Mouse (Mus musculus): ENCODE data around the gene Lrfn2. TPM values are rescaled to one million over a fixed set of nuclear protein-coding genes. Genes with fewer than 3 reads are reported as not detected.

The Lrfn2 gene
- polyA plus RNA-seq, 1 experiment from 2014 or later, result 0.35 TPM

GRCm38 (mm10) chr17:48935201-48935600, 3.0 kb downstream of the Lrfn2 start:
- 69% methylated on average over 8 of the region's 8 CpGs for WGBS
- no peak for ATAC-seq (ENCODE audit: borderline replicate concordance, extremely low read depth, low FRiP score, low TSS enrichment)
- H3K4me1 ChIP-seq, result peaks cover 16% of the 10 kb centered on the region
- no peak overlapping the region for H3K27ac ChIP-seq
- H3K27me3 ChIP-seq, result peaks cover 38% of the 10 kb centered on the region
- H3K4me3 ChIP-seq, result no peak overlapping the region
- no peaks in the 10 kb centered on the region for H3K9me3 ChIP-seq
- no peak overlapping the region for H3K9ac ChIP-seq
- no peaks in the 10 kb centered on the region for H3K36me3 ChIP-seq
- no peak overlapping the region for H3K4me2 ChIP-seq

- Histone ChIP-seq H3K4me3 (no peak overlapping the region), H3K9ac (no peak overlapping the region), H3K4me1 (peaks cover 10% of the 10 kb centered on the region), H3K27ac (no peak overlapping the region), H3K36me3 (no peaks in the 10 kb centered on the region), H3K27me3 (peaks cover 25% of the 10 kb centered on the region), H3K4me2 (no peak overlapping the region), H3K9me3 (no peaks in the 10 kb centered on the region)
- WGBS, result 43% methylated on average over 5 of the region's 5 CpGs
- no peak for ATAC-seq (ENCODE audit: borderline replicate concordance, extremely low read depth, low FRiP score, low TSS enrichment)
These were observed 4.4 kb downstream of the Lrfn2 start for GRCm38 (mm10) chr17:48936445-48937141.

DNA sequence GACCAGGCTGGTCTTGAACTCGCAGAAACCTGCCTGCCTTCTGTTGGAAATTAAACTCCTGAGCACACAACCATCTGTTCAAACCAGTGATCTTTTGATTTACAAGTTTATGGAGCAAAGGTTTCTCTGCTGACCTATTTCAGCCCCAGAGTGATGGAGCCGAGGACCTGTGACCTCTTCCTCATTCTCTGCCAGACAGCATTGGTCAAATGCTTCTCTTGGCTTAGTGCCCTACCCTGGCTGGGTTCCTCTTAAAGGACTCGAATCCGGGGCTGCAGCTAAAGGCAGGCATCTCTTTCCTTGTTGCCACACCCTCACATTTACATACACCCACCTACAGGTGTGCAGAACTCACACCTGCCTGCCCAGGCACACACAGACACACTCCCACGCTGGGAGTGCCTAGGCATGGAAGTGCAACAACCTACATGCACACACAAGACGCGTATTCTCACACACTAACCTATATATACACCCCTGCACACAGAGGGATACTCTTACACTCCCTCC, 6.6 kb downstream of the Lrfn2 start:
- Histone ChIP-seq H3K27me3 (peaks cover 7% of the 10 kb centered on the region), H3K4me1 (no peaks in the 10 kb centered on the region), H3K9me3 (no peaks in the 10 kb centered on the region), H3K27ac (no peak overlapping the region), H3K9ac (no peak overlapping the region), H3K4me2 (no peak overlapping the region), H3K4me3 (no peak overlapping the region), H3K36me3 (no peaks in the 10 kb centered on the region)
- WGBS, result 72% methylated on average over 7 of the region's 7 CpGs
- ATAC-seq (ENCODE audit: borderline replicate concordance, extremely low read depth, low FRiP score, low TSS enrichment), result no peak

DNA sequence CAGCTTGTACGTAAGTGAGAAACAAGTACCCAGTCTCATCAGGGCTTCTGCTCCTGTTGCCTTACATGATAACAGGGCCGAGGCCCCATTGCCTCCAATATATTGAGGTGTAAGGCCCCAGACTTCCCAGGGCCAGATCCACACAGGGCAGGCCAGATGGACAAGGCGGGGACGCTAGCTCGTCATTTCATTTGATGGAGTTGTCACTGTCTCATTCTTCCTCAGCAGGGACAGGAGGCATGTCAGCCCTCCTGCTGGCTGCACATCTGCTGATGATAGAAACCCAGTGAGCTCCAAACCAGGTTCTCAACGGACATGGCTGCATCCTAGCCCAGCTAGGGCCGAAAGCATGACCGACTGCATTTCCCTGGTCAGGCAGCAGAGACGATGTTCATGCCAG, 14.1 kb downstream of the Lrfn2 start:
- H3K27me3 ChIP-seq, result no peaks in the 10 kb centered on the region
- H3K4me1 ChIP-seq, result no peaks in the 10 kb centered on the region
- H3K9me3 ChIP-seq, result no peaks in the 10 kb centered on the region
- H3K9ac ChIP-seq, result no peak overlapping the region
- H3K27ac ChIP-seq, result no peak overlapping the region
- H3K4me3 ChIP-seq, result no peak overlapping the region
- H3K36me3 ChIP-seq, result no peaks in the 10 kb centered on the region
- 84% methylated on average over 9 of the region's 9 CpGs for WGBS
- H3K4me2 ChIP-seq, result no peak overlapping the region
- ATAC-seq (ENCODE audit: borderline replicate concordance, extremely low read depth, low FRiP score, low TSS enrichment), result no peak

DNA sequence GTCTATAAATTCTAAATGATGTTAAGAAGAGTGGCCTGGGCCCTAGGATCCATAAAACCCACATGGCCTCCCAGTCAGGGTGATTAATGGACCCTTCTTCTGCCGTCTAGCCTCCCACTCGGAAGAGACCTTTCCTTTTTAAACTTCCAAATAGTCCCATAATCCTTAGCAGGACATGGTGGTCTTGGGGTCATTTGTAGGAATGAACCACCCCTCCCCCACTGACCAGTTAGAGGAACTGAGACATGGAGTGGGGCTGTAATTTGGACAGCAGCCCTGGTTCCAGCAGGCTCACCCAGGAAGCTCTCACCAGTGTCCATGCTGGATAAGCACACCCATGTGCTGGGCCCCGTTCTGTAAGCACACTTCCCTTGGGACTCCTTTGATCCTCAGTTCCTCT, 14.6 kb downstream of the Lrfn2 start:
- 0 out of 2 replicates have a peak, but pooled peaks have one; percentile 31 for ATAC-seq (ENCODE audit: borderline replicate concordance, extremely low read depth, low FRiP score, low TSS enrichment)

DNA sequence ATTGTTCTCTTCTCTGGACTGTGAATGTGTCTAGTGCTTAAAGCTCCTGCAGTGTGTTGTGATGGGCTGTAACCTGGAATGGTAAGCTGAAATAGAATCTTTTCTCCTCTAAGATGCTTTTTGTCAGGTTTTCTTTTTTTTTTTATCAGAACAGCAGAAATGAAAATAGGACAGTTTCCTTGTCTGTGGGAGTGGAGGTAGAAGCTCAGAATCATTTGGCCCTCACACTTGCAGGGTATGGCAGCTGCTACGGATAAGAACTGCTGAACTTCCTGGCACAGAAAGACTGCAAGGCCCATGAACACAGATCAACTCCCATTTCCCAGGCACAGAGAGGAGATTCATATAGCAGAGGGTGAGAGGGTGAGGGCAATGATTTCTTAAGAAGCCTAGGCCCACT, 19.1 kb downstream of the Lrfn2 start:
- WGBS, result 69% methylated on average over 1 of the region's 1 CpGs
- no peaks in the 10 kb centered on the region for H3K4me1 ChIP-seq
- ATAC-seq (ENCODE audit: borderline replicate concordance, extremely low read depth, low FRiP score, low TSS enrichment), result no peak
- no peak overlapping the region for H3K27ac ChIP-seq
- no peak overlapping the region for H3K4me3 ChIP-seq
- no peaks in the 10 kb centered on the region for H3K36me3 ChIP-seq
- H3K9me3 ChIP-seq, result no peaks in the 10 kb centered on the region
- H3K4me2 ChIP-seq, result no peak overlapping the region
- H3K27me3 ChIP-seq, result no peaks in the 10 kb centered on the region
- H3K9ac ChIP-seq, result no peak overlapping the region

More for the DNA sequence above, 14.6 kb downstream of the Lrfn2 start:
- no peaks in the 10 kb centered on the region for H3K4me1 ChIP-seq
- H3K4me2 ChIP-seq, result no peak overlapping the region
- 45% methylated on average over 3 of the region's 3 CpGs for WGBS
- no peak overlapping the region for H3K4me3 ChIP-seq
- H3K9me3 ChIP-seq, result no peaks in the 10 kb centered on the region
- H3K27me3 ChIP-seq, result no peaks in the 10 kb centered on the region
- no peak overlapping the region for H3K27ac ChIP-seq
- no peak overlapping the region for H3K9ac ChIP-seq
- no peaks in the 10 kb centered on the region for H3K36me3 ChIP-seq

DNA sequence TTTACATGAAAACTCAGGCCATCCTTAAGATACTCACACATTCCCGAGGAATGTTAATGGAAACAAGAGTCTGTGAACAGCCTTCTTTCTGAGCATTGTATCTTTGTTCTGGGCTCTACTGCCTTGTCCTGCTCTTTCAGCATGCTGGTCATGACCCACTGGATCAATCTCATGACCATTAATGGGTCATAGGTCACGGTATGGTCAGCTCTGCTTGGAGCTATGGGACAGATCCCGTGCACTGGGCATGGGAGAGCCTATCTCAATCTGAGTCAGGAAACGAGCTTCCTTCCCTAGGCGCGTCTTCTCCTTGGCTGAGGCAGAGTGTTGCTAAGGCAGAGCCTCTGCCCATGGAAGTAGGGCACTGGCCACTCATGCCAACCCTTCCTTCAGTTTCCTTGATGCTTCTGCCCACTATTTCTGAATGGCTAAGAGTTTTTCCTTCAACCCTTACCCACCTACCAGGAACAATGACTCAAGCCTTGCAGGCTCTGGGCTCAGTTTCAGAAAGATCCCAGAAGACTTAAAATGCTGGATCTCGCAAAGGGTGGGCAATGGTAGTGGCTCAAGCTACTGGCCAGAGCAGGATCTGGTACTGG, 24.0 kb downstream of the Lrfn2 start:
- no peaks in the 10 kb centered on the region for H3K27me3 ChIP-seq
- H3K4me1 ChIP-seq, result peaks cover 11% of the 10 kb centered on the region
- H3K9me3 ChIP-seq, result no peaks in the 10 kb centered on the region
- WGBS, result 77% methylated on average over 7 of the region's 7 CpGs
- no peak overlapping the region for H3K4me3 ChIP-seq
- H3K36me3 ChIP-seq, result no peaks in the 10 kb centered on the region
- H3K9ac ChIP-seq, result no peak overlapping the region
- H3K27ac ChIP-seq, result no peak overlapping the region
- no peak for ATAC-seq (ENCODE audit: borderline replicate concordance, extremely low read depth, low FRiP score, low TSS enrichment)
- H3K4me2 ChIP-seq, result no peak overlapping the region

DNA sequence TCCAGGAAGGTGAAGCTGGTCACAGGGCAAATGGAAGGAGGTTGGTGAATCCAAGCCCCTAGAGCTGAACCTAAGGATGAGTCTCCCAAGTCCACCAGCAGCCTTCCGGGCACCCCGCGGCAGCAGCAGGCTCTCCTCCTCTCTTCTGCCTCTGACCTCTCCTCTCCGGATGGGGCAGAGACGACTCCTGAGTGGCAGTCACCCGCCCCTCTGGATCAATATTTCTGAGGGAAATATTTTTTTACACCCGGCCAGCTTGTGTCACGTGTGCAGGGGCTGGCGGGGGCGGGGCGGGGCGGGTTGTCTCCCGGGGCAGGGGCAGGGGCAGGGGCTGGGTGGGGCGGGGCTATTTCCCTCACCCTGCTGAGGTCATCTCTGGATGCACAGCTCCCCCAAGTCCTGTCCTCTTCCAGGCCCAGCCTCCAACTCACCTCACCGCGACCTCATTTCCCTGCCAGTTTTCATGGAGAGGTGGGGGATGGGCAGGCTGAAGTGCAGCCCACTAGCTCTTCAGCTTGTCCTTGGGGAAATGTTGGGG, 28.1 kb downstream of the Lrfn2 start:
- Histone ChIP-seq H3K27ac (no peak overlapping the region), H3K4me2 (peak overlapping the region; percentile 56), H3K36me3 (no peaks in the 10 kb centered on the region), H3K9me3 (no peaks in the 10 kb centered on the region), H3K9ac (no peak overlapping the region; the same call in 1 of the 2 replicates), H3K4me3 (peak overlapping the region; percentile 21), H3K27me3 (no peaks in the 10 kb centered on the region), H3K4me1 (peaks cover 11% of the 10 kb centered on the region)
- peak; percentile 84 for ATAC-seq (ENCODE audit: borderline replicate concordance, extremely low read depth, low FRiP score, low TSS enrichment)
- WGBS, result 0% methylated on average over 16 of the region's 16 CpGs

DNA sequence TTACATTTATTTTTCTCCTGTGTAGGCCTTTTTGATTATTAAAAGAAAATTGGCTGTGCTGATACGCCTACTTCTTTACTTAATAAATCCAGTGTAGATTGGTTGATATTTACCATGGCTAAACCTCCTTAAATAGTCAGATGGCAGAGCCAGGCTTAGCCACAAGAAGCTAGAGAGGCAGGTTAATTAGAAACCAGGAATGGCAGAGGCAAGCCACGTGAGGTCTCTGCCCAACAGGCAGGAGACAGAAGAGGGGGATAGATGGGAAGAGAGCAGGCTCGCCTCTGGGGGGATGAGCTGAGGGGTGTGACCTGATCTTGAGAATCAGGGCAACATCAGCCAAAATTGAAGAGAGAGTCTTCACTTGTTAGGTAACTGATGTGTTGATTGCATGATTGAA, 30.5 kb downstream of the Lrfn2 start:
- 47% methylated on average over 3 of the region's 3 CpGs for WGBS
- Histone ChIP-seq H3K4me2 (no peak overlapping the region), H3K27ac (no peak overlapping the region), H3K9me3 (no peaks in the 10 kb centered on the region), H3K36me3 (no peaks in the 10 kb centered on the region), H3K9ac (no peak overlapping the region), H3K4me3 (no peak overlapping the region), H3K27me3 (no peaks in the 10 kb centered on the region), H3K4me1 (peaks cover 11% of the 10 kb centered on the region)
- ATAC-seq (ENCODE audit: borderline replicate concordance, extremely low read depth, low FRiP score, low TSS enrichment), result no peak

- no peak overlapping the region for H3K27ac ChIP-seq
- no peaks in the 10 kb centered on the region for H3K9me3 ChIP-seq
- H3K4me1 ChIP-seq, result peaks cover 11% of the 10 kb centered on the region
- no peak overlapping the region for H3K9ac ChIP-seq
- WGBS, result 72% methylated on average over 9 of the region's 9 CpGs
- no peaks in the 10 kb centered on the region for H3K36me3 ChIP-seq
- H3K4me3 ChIP-seq, result no peak overlapping the region
- no peak for ATAC-seq (ENCODE audit: borderline replicate concordance, extremely low read depth, low FRiP score, low TSS enrichment)
- H3K4me2 ChIP-seq, result no peak overlapping the region
- H3K27me3 ChIP-seq, result no peaks in the 10 kb centered on the region
These were observed 31.6 kb downstream of the Lrfn2 start for GRCm38 (mm10) chr17:48963740-48964139.

DNA sequence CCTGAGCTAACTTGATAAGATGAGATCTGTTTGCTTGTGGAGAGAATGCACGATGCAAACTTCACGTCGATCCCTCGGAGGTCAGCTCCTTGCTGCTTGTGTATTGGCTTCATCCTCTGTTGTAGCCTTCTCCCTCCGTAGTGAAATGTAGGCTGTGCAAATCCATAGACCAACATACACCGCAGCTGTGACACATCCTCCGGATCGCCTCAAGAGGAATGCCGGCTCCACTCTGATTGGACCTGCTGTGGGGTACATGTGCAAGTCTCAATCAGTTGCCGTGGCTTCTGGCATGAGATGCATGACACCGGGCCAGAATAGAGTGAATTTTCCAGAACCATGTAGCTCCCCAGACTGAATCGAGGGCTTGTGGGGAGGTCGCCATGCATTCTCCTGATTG, 36.1 kb downstream of the Lrfn2 start:
- H3K9me3 ChIP-seq, result no peaks in the 10 kb centered on the region
- H3K4me3 ChIP-seq, result no peak overlapping the region
- H3K27me3 ChIP-seq, result no peaks in the 10 kb centered on the region
- no peak overlapping the region for H3K4me2 ChIP-seq
- H3K27ac ChIP-seq, result no peak overlapping the region
- no peaks in the 10 kb centered on the region for H3K36me3 ChIP-seq
- no peak for ATAC-seq (ENCODE audit: borderline replicate concordance, extremely low read depth, low FRiP score, low TSS enrichment)
- WGBS, result 77% methylated on average over 13 of the region's 13 CpGs
- no peak overlapping the region for H3K9ac ChIP-seq
- H3K4me1 ChIP-seq, result no peaks in the 10 kb centered on the region; the same call in 1 of the 2 replicates

DNA sequence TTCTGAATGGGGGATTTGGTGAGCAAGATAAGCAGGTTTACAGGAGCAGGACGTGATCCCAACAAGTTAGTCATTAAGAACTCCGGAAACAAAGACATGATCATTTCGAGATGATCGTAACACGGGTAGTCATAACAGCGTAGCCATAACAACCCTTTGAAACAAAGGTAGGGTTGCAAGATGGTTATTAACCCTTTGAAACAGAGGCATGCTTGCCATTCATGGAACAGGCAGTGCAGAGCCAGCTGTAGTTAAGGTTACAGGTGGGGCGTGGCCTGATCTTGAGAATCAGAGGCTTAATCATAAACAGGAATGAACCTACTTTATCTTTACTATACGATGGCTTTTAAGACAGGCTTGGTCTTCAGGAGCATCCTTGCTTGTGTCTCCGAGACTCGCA, 39.1 kb downstream of the Lrfn2 start:
- ATAC-seq (ENCODE audit: borderline replicate concordance, extremely low read depth, low FRiP score, low TSS enrichment), result no peak

More for the DNA sequence above, 39.1 kb downstream of the Lrfn2 start:
- no peak overlapping the region for H3K4me2 ChIP-seq
- no peaks in the 10 kb centered on the region for H3K36me3 ChIP-seq
- H3K9me3 ChIP-seq, result no peaks in the 10 kb centered on the region
- H3K27me3 ChIP-seq, result no peaks in the 10 kb centered on the region
- 68% methylated on average over 10 of the region's 10 CpGs for WGBS
- no peak overlapping the region for H3K4me3 ChIP-seq
- H3K9ac ChIP-seq, result no peak overlapping the region
- peaks cover 19% of the 10 kb centered on the region for H3K4me1 ChIP-seq
- no peak overlapping the region for H3K27ac ChIP-seq
